ENCODE assay signal across 22 mouse cellular contexts in genomic region chr11:19875964-19876363, GRCm38 (mm10). TPM values are rescaled to one million over a fixed set of nuclear protein-coding genes. Genes with fewer than 3 reads are reported as not detected.
DNase-seq lines count a peak whose midpoint lies in the region; ATAC-seq and TF ChIP-seq lines count a peak whose summit lies in the region.
"Had no signal": no experiment of that assay in that cellular context is flagged by ENCODE, and none has a peak within 500 bp of the region (broad histone marks: within the 10 kb centered on the region; RNA-seq: fewer than 3 reads in every experiment).

No protein-coding gene starts in this region.

- H3K36me3 ChIP-seq in heart, embryonic 12.5 days, result no peaks in the 10 kb centered on the region
- no peaks in the 10 kb centered on the region for H3K36me3 ChIP-seq in heart, embryonic 16.5 days (ENCODE audit: control insufficient read depth, insufficient read depth)
- no peaks in the 10 kb centered on the region for H3K36me3 ChIP-seq in neural tube, embryonic 12.5 days
- no peaks in the 10 kb centered on the region for H3K36me3 ChIP-seq in ES-Bruce4 (ENCODE audit: control insufficient read depth, insufficient read depth, low read length, poor library complexity, severe bottlenecking)
- H3K36me3 ChIP-seq: embryonic facial prominence, embryonic 15.5 days; forebrain, embryonic 10.5 days; hindbrain, embryonic 15.5 days; kidney, embryonic 15.5 days had no signal

- TF ChIP-seq POLR2A in ES-Bruce4 (IDR thresholded peaks at IDR 0.05; ENCODE audit: insufficient read depth, low read length), result no peak

- no peak for ATAC-seq in heart, embryonic 12.5 days (ENCODE audit: insufficient number of reproducible peaks, low FRiP score)
- no peak for ATAC-seq in heart, embryonic 16.5 days (replicated peaks; ENCODE audit: extremely low read depth, insufficient read depth, low FRiP score)
- ATAC-seq in neural tube, embryonic 12.5 days (ENCODE audit: low FRiP score, low read depth), result no peak
- ATAC-seq: intestine, embryonic 16.5 days had no signal

- WGBS in heart, embryonic 12.5 days, result 58% methylated on average over 5 of the region's 5 CpGs
- 57% methylated on average over 5 of the region's 5 CpGs for WGBS in heart, embryonic 16.5 days
- WGBS in neural tube, embryonic 12.5 days, result 60% methylated on average over 5 of the region's 5 CpGs

- H3K4me2 ChIP-seq in heart, embryonic 12.5 days, result no peak overlapping the region
- peak overlapping the region; percentile 16; the same call in 1 of the 2 replicates for H3K4me2 ChIP-seq in heart, embryonic 16.5 days (ENCODE audit: low read depth, low read length)
- peak overlapping the region; percentile 9; the same call in 1 of the 2 replicates for H3K4me2 ChIP-seq in neural tube, embryonic 12.5 days (replicated peaks)
- H3K4me2 ChIP-seq: embryonic facial prominence, embryonic 15.5 days; hindbrain, embryonic 15.5 days; kidney, embryonic 15.5 days had no signal

- DNase-seq in heart, adult 11 months, result peak; percentile 62
- no peak for DNase-seq in heart, adult 8-10 months (ENCODE audit: low spot score)
- no peak for DNase-seq in neural tube, embryonic 10.5 days (ENCODE audit: extremely low spot score, low spot score)
- no peak for DNase-seq in retina, postnatal 1 day
- DNase-seq: adrenal gland, postnatal 10 days; cerebellum, adult 11 months; cerebellum, adult 8-10 months; cerebellum, postnatal 14 days; embryo, embryonic 11 days; gastrocnemius, adult 2 months; gastrocnemius, postnatal 36 days; kidney, adult 2 months had no signal

- no peak overlapping the region for H3K9ac ChIP-seq in heart, embryonic 12.5 days
- H3K9ac ChIP-seq in heart, embryonic 16.5 days (ENCODE audit: low read length), result no peak overlapping the region
- H3K9ac ChIP-seq in neural tube, embryonic 12.5 days, result no peak overlapping the region
- H3K9ac ChIP-seq in ES-Bruce4 (ENCODE audit: low read depth, poor library complexity, severe bottlenecking), result no peak overlapping the region
- H3K9ac ChIP-seq: embryonic facial prominence, embryonic 15.5 days; hindbrain, embryonic 15.5 days; kidney, embryonic 15.5 days had no signal

- no peak overlapping the region for H3K27ac ChIP-seq in heart, embryonic 12.5 days (ENCODE audit: poor library complexity, severe bottlenecking)
- no peak overlapping the region for H3K27ac ChIP-seq in heart, embryonic 16.5 days (ENCODE audit: low read length)
- no peak overlapping the region for H3K27ac ChIP-seq in neural tube, embryonic 12.5 days
- no peak overlapping the region for H3K27ac ChIP-seq in ES-Bruce4 (ENCODE audit: insufficient read depth, low read length)
- H3K27ac ChIP-seq: embryonic facial prominence, embryonic 15.5 days; forebrain, embryonic 10.5 days; gastrocnemius, adult 2 months; hindbrain, embryonic 15.5 days; kidney, embryonic 15.5 days had no signal

- H3K4me1 ChIP-seq in heart, embryonic 12.5 days (replicated peaks), result peaks cover 8% of the 10 kb centered on the region; the same call in 1 of the 2 replicates
- H3K4me1 ChIP-seq in heart, embryonic 16.5 days (ENCODE audit: control insufficient read depth, insufficient read depth, low read length), result peaks cover 4% of the 10 kb centered on the region; the same call in 1 of the 2 replicates
- 0 out of 2 replicates have a peak, but pooled peaks cover 5% of the 10 kb centered on the region for H3K4me1 ChIP-seq in neural tube, embryonic 12.5 days
- H3K4me1 ChIP-seq in ES-Bruce4 (ENCODE audit: control insufficient read depth, insufficient read depth, low read length), result no peaks in the 10 kb centered on the region
- H3K4me1 ChIP-seq: hindbrain, embryonic 15.5 days; kidney, embryonic 15.5 days had no signal

- peaks cover 6% of the 10 kb centered on the region; the same call in 1 of the 2 replicates for H3K9me3 ChIP-seq in heart, embryonic 12.5 days (replicated peaks)
- no peaks in the 10 kb centered on the region for H3K9me3 ChIP-seq in heart, embryonic 16.5 days (replicated peaks; ENCODE audit: control insufficient read depth, low read length)
- H3K9me3 ChIP-seq in neural tube, embryonic 12.5 days, result no peaks in the 10 kb centered on the region
- H3K9me3 ChIP-seq in ES-Bruce4 (replicated peaks; ENCODE audit: control insufficient read depth, insufficient read depth, low read length, poor library complexity, severe bottlenecking), result no peaks in the 10 kb centered on the region
- H3K9me3 ChIP-seq: embryonic facial prominence, embryonic 15.5 days; forebrain, embryonic 10.5 days; hindbrain, embryonic 15.5 days; kidney, embryonic 15.5 days had no signal

- no peak for TF ChIP-seq CTCF in ES-Bruce4 (IDR thresholded peaks at IDR 0.05; ENCODE audit: low read depth, low read length)

- no peak overlapping the region for H3K4me3 ChIP-seq in heart, embryonic 12.5 days
- no peak overlapping the region for H3K4me3 ChIP-seq in heart, embryonic 16.5 days (ENCODE audit: low read length)
- H3K4me3 ChIP-seq in neural tube, embryonic 12.5 days, result no peak overlapping the region
- H3K4me3 ChIP-seq in ES-Bruce4 (ENCODE audit: low read depth, low read length), result peak overlapping the region; percentile 24; the same call in 1 of the 2 replicates
- H3K4me3 ChIP-seq: embryonic facial prominence, embryonic 15.5 days; erythroblast, embryonic 14.5 days; forebrain, embryonic 10.5 days; gastrocnemius, adult 2 months; hindbrain, embryonic 15.5 days; kidney, embryonic 15.5 days had no signal

- no peak for TF ChIP-seq EP300 in ES-Bruce4 (IDR thresholded peaks at IDR 0.05; ENCODE audit: insufficient read depth, low read depth, low read length)

- H3K27me3 ChIP-seq in heart, embryonic 12.5 days (replicated peaks), result no peaks in the 10 kb centered on the region
- H3K27me3 ChIP-seq in heart, embryonic 16.5 days (ENCODE audit: control insufficient read depth, insufficient read depth, low read length), result no peaks in the 10 kb centered on the region
- H3K27me3 ChIP-seq in neural tube, embryonic 12.5 days (replicated peaks), result no peaks in the 10 kb centered on the region
- no peaks in the 10 kb centered on the region for H3K27me3 ChIP-seq in ES-Bruce4 (ENCODE audit: control insufficient read depth, insufficient read depth, low read length, poor library complexity, severe bottlenecking)
- H3K27me3 ChIP-seq: embryonic facial prominence, embryonic 15.5 days; hindbrain, embryonic 15.5 days; kidney, embryonic 15.5 days had no signal

RNA-seq across cellular contexts. Expression of gene Spred2, which starts 48.2 kb away (rescaled TPM):
- polyA plus RNA-seq in heart, embryonic 12.5 days (2016; fragmentation: Nextera tagmentation; extraction: Ambion mirVana), result 5.2 and 5.5 TPM in 2 replicates
- polyA plus RNA-seq in heart, embryonic 16.5 days (2015; fragmentation: Nextera tagmentation; extraction: Ambion mirVana), result 4.1 and 4.5 TPM in 2 replicates
- total RNA-seq in heart, adult 8-10 months (2022), result 10 to 100 TPM; 17.0 to 20.7 (median 20.0) TPM
- 5.5 and 5.7 TPM in 2 replicates for polyA plus RNA-seq in neural tube, embryonic 12.5 days (2016; fragmentation: Nextera tagmentation; extraction: Ambion mirVana)
- 41.9 and 43.5 TPM in 2 replicates for polyA plus RNA-seq in ES-Bruce4 (2011; ENCODE audit: insufficient read depth, insufficient read length, low read depth, missing spikeins)
